Mouse (Mus musculus): ENCODE measurements around the gene Mpl.

Mpl gene

GRCm38 (mm10) chr4:118427768-118428451 is 29.4 kb downstream of the Mpl start, which contains the start of gene Elovl1:
Gene Elovl1, plus strand, starts transcription at chr4:118428093.
- DNase-seq (ENCODE audit: low spot score) = peak; percentile 95

GRCm38 (mm10) chr4:118427415-118427767 is 29.9 kb downstream of the Mpl start:
- DNase-seq (ENCODE audit: low spot score) = no peak

GRCm38 (mm10) chr4:118425374-118425773 is 31.9 kb downstream of the Mpl start:
- DNase-seq (ENCODE audit: low spot score) = no peak

GRCm38 (mm10) chr4:118424541-118425160 is 32.7 kb downstream of the Mpl start:
- peak; percentile 41 for DNase-seq (ENCODE audit: low spot score)

- peak; percentile 42 for DNase-seq (ENCODE audit: low spot score)
Measured at GRCm38 (mm10) chr4:118421384-118421783, 35.9 kb downstream of the Mpl start.

- DNase-seq (ENCODE audit: low spot score) = peak; percentile 52
Measured at GRCm38 (mm10) chr4:118417112-118417797, 40.1 kb downstream of the Mpl start.

GRCm38 (mm10) chr4:118416329-118416728 is 41.0 kb downstream of the Mpl start:
- no peak for DNase-seq (ENCODE audit: low spot score)

- no peak for DNase-seq (ENCODE audit: low spot score)
Measured at GRCm38 (mm10) chr4:118415779-118416178, 41.5 kb downstream of the Mpl start.

- DNase-seq (ENCODE audit: low spot score) = no peak
Measured at GRCm38 (mm10) chr4:118413553-118413952, 43.8 kb downstream of the Mpl start.

- no peak for DNase-seq (ENCODE audit: low spot score)
Measured at GRCm38 (mm10) chr4:118410871-118411270, 46.4 kb downstream of the Mpl start.

GRCm38 (mm10) chr4:118409142-118409900 is 48.0 kb downstream of the Mpl start, which contains the start of the genes Szt2 and Med8:
Gene Szt2, minus strand, starts transcription at chr4:118409273.
Gene Med8, plus strand, starts transcription at chr4:118409337.
- peak; percentile 97 for DNase-seq (ENCODE audit: low spot score)

- no peak for DNase-seq (ENCODE audit: low spot score)
Measured at GRCm38 (mm10) chr4:118402701-118403100, 54.6 kb downstream of the Mpl start.

GRCm38 (mm10) chr4:118401918-118402317 is 55.4 kb downstream of the Mpl start:
- DNase-seq (ENCODE audit: low spot score) = no peak

- no peak for DNase-seq (ENCODE audit: low spot score)
Measured at GRCm38 (mm10) chr4:118401421-118401820, 55.9 kb downstream of the Mpl start.

GRCm38 (mm10) chr4:118398400-118398799 is 58.9 kb downstream of the Mpl start:
- peak; percentile 80 for DNase-seq (ENCODE audit: low spot score)

GRCm38 (mm10) chr4:118396433-118396832 is 60.9 kb downstream of the Mpl start:
- DNase-seq (ENCODE audit: low spot score) = peak; percentile 70

- no peak for DNase-seq (ENCODE audit: low spot score)
Measured at GRCm38 (mm10) chr4:118395289-118395688, 62.0 kb downstream of the Mpl start.

GRCm38 (mm10) chr4:118394505-118394904 is 62.8 kb downstream of the Mpl start:
- no peak for DNase-seq (ENCODE audit: low spot score)
